Mouse (Mus musculus): Measurements from ENCODE around the gene Plppr2. TPM values are rescaled to one million over a fixed set of nuclear protein-coding genes. Genes with fewer than 3 reads are reported as not detected.

Gene Plppr2
- polyA plus RNA-seq (2014; fragmentation: Nextera tagmentation; extraction: Ambion mirVana), result 5.3 and 5.5 TPM in 2 replicates

DNA sequence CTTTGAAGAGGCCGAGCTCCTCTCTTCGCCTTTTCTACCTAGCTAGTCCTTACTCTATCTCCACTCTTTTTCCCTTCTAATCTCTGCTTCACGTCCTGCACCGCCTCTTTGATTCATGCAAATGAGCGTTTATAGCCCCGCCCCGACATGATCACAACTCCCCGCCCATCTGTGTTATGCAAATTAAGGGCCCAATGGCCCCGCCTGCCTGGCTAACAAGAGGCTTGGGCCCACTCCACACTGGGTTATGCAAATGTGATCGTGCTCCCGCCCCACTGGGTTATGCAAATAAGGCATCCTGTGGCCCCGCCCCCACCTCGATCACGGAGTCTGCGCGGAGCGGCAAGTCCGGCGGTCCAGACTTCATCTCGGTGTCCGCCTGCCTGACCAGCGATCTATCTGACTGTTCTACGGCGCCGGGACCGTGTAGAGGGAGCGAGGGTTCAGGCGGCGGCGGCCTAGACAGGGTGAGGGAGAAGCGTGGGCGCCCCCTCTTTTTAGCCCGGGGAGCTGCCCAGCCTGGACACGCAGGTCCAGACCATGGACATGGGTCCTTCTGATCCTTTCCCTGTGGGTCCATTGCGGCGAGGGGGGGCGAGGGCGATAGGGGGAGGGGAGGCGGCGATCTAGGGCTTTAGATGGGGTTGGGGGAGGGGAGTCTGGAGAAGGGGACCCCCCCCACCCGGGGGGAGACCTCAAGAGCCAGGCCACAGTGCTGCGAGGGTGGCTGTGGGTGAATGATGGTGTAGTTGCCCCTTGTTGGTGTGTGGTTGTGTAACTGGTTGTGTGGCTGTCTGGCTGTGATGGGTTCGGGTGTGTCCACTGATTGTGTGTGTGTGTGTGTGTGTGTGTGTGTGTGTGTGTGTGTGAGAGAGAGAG lies at the start of gene Plppr2:
TSS of gene Plppr2 (plus strand) at position 342 of the 879 bp plus-strand sequence.
- WGBS (ENCODE audit: insufficient replicate concordance), result 3% methylated on average over 38 of the region's 43 CpGs
- H3K9me3 ChIP-seq (replicated peaks; ENCODE audit: control insufficient read depth, low read length), result no peaks in the 10 kb centered on the region
- H3K4me1 ChIP-seq (ENCODE audit: control insufficient read depth, insufficient read depth, low read length), result 0 out of 2 replicates have a peak, but pooled peaks cover 3% of the 10 kb centered on the region
- no peak within 1 kb of the TSS for H3K27ac ChIP-seq (ENCODE audit: low read depth, low read length)
- H3K4me2 ChIP-seq, result peak within 1 kb of the TSS; percentile 84
- ATAC-seq (replicated peaks; ENCODE audit: insufficient number of reproducible peaks, low FRiP score, low TSS enrichment), result peak; percentile 91
- H3K27me3 ChIP-seq (ENCODE audit: control insufficient read depth, insufficient read depth, low read length), result no peaks in the 10 kb centered on the region
- H3K4me3 ChIP-seq (ENCODE audit: low read depth, low read length), result peak within 1 kb of the TSS; percentile 54
- peak within 1 kb of the TSS; percentile 69 for H3K9ac ChIP-seq (ENCODE audit: low read depth, low read length)
- H3K36me3 ChIP-seq (ENCODE audit: control insufficient read depth, insufficient read depth, low read length), result no peaks in the 10 kb centered on the region

DNA sequence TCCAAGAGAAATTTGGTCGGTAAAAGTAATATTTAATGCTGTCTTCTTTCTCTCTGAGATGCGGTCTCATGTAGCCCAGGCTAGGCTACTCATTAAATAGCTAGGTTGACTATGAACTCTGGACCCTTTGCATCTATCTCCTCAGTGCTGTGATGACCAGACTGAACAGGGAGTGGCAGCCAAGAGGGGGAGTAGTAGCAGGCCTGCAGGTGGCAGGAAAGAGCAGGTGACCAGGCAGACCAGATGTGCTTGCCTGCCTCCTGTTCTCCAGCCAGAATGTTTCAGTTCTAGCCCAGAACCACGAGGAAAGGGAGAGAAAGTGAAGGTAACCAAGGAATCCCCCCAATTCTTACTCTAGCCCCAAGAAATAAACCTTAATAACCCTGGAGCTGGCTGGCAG lies 47.6 kb upstream of the Plppr2 start:
- no peak for ATAC-seq (replicated peaks; ENCODE audit: insufficient number of reproducible peaks, low FRiP score, low TSS enrichment)
- WGBS (ENCODE audit: insufficient replicate concordance), result 63% methylated on average over 3 of the region's 3 CpGs

DNA sequence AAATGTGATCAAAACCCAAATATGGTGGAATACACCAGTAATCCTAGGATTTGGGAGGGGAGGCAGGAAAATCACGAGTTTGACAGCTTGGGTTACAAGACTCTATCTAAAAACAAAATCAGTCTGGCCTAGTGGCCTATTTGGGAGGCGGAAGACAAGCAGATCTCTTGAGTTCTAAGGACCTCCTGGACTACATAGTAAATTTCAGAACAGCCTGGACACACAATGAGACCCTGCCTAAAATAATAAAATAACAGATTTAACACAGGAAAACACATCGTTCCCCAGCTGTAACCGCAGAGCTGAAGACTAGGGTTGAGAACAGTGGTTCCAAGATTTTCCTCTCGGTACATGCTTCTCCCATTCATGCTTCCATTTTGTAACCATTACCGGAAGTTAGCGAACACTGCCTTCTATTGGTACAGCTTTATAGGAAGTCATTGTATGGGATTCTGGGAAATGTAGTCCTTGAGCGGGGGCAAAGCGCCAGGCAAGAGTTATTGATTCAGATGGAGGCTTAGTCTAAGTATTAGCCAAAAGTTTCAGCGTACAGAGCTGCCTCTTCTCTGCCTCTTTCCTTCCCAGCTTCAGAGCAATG lies 35.5 kb upstream of the Plppr2 start:
- Histone ChIP-seq H3K36me3 (ENCODE audit: control insufficient read depth, insufficient read depth, low read length) (no peaks in the 10 kb centered on the region), H3K27ac (ENCODE audit: low read depth, low read length) (no peak overlapping the region), H3K27me3 (ENCODE audit: control insufficient read depth, insufficient read depth, low read length) (no peaks in the 10 kb centered on the region), H3K9me3 (replicated peaks; ENCODE audit: control insufficient read depth, low read length) (no peaks in the 10 kb centered on the region), H3K4me1 (ENCODE audit: control insufficient read depth, insufficient read depth, low read length) (no peaks in the 10 kb centered on the region), H3K4me3 (ENCODE audit: low read depth, low read length) (peak overlapping the region; percentile 42), H3K9ac (ENCODE audit: low read depth, low read length) (peak overlapping the region; percentile 31), H3K4me2 (peak overlapping the region; percentile 67)
- 15% methylated on average over 10 of the region's 10 CpGs for WGBS (ENCODE audit: insufficient replicate concordance)
- ATAC-seq (replicated peaks; ENCODE audit: insufficient number of reproducible peaks, low FRiP score, low TSS enrichment), result no peak; the same call in 1 of the 2 replicates

More for the DNA sequence above, 47.6 kb upstream of the Plppr2 start:
- H3K36me3 ChIP-seq (ENCODE audit: control insufficient read depth, insufficient read depth, low read length), result no peaks in the 10 kb centered on the region
- H3K27me3 ChIP-seq (ENCODE audit: control insufficient read depth, insufficient read depth, low read length), result no peaks in the 10 kb centered on the region
- H3K4me3 ChIP-seq (ENCODE audit: low read depth, low read length), result no peak overlapping the region
- H3K9ac ChIP-seq (ENCODE audit: low read depth, low read length), result no peak overlapping the region
- no peaks in the 10 kb centered on the region for H3K9me3 ChIP-seq (replicated peaks; ENCODE audit: control insufficient read depth, low read length)
- H3K4me2 ChIP-seq, result no peak overlapping the region
- H3K4me1 ChIP-seq (ENCODE audit: control insufficient read depth, insufficient read depth, low read length), result no peaks in the 10 kb centered on the region
- no peak overlapping the region for H3K27ac ChIP-seq (ENCODE audit: low read depth, low read length)

DNA sequence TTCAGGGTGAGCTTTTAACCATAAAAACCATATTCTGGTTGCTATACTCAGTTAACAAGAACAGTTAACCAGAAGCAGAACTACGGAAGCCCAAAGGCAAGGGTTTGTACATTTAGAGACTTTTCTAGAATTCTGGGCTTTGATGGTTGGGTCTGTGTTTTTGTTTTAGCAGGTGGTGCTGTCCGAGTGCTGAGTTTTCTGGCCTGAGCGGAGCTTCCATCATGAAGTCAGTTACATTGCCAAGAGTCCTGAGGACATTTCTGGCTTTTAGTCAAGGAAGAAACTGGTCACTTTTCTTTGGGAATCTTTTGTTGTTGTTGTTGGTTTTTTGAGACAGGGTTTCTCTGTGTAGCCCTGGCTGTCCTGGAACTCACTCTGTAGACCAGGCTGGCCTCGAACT lies 32.8 kb upstream of the Plppr2 start:
- H3K4me2 ChIP-seq, result no peak overlapping the region
- no peaks in the 10 kb centered on the region for H3K36me3 ChIP-seq (ENCODE audit: control insufficient read depth, insufficient read depth, low read length)
- 0 out of 2 replicates have a peak, but pooled peaks cover 2% of the 10 kb centered on the region for H3K27me3 ChIP-seq (ENCODE audit: control insufficient read depth, insufficient read depth, low read length)
- no peak for ATAC-seq (replicated peaks; ENCODE audit: insufficient number of reproducible peaks, low FRiP score, low TSS enrichment)
- H3K4me1 ChIP-seq (ENCODE audit: control insufficient read depth, insufficient read depth, low read length), result no peaks in the 10 kb centered on the region
- H3K9ac ChIP-seq (ENCODE audit: low read depth, low read length), result no peak overlapping the region
- H3K4me3 ChIP-seq (ENCODE audit: low read depth, low read length), result no peak overlapping the region
- no peaks in the 10 kb centered on the region for H3K9me3 ChIP-seq (replicated peaks; ENCODE audit: control insufficient read depth, low read length)
- 78% methylated on average over 4 of the region's 4 CpGs for WGBS (ENCODE audit: insufficient replicate concordance)
- H3K27ac ChIP-seq (ENCODE audit: low read depth, low read length), result no peak overlapping the region

DNA sequence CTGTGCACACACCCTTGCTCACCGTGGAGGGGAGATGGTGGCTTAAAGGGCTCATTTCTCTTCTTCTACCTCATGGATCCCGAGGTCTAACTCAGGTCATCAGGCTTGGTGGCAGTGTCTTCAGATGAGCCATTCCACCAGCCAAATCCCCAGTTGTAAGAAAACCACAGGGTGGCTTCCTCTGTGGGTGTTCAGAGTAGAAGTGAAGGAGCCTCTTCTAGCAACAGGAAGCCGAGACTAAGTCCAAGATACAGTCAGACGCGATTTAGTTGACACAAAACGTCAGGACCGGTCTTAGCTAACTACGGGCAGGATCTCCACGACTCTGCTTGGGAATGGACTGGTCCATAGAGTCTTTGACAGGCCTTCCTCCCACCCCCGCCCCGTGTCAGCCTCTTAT lies 28.6 kb upstream of the Plppr2 start:
- Histone ChIP-seq H3K9ac (ENCODE audit: low read depth, low read length) (no peak overlapping the region), H3K27me3 (ENCODE audit: control insufficient read depth, insufficient read depth, low read length) (0 out of 2 replicates have a peak, but pooled peaks cover 2% of the 10 kb centered on the region), H3K27ac (ENCODE audit: low read depth, low read length) (no peak overlapping the region), H3K4me1 (ENCODE audit: control insufficient read depth, insufficient read depth, low read length) (no peaks in the 10 kb centered on the region), H3K4me3 (ENCODE audit: low read depth, low read length) (no peak overlapping the region), H3K9me3 (replicated peaks; ENCODE audit: control insufficient read depth, low read length) (no peaks in the 10 kb centered on the region), H3K36me3 (ENCODE audit: control insufficient read depth, insufficient read depth, low read length) (no peaks in the 10 kb centered on the region), H3K4me2 (no peak overlapping the region)
- ATAC-seq (replicated peaks; ENCODE audit: insufficient number of reproducible peaks, low FRiP score, low TSS enrichment), result no peak
- WGBS (ENCODE audit: insufficient replicate concordance), result 71% methylated on average over 11 of the region's 11 CpGs

DNA sequence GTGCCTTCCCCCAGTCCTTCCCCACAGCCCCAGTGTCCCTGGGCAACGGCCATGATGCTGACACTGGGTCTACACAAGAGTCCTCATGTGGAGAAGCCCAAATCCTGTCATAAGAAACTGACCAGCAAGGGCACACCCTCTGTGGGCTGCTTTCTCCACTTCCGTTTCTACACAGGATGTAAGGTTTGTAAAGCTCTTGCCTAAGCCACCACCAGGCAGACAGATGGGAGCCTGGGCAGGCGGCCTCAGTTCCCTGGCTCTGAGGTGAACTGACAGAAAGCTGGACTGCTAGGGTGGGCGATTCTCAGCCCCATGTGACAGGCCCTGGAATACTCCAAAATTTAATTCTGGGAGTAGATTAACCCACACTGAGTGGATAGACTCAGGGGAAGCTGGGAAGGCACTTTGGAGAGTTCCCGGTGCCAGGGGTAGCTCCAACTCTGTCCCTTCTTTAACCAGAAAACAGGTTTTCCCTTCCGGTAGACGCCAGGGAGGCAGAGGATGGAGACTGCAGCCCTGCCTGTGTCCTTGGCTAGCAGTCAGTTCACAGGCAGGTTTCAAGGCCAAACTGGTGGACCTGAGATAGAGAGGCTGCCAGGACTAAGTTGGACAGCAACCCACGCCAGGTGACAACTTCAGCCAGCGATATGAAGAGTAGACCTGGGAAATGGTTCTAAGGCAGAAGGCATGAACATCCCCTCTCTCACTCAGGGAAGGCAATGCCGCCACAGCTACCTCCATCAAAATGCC lies 27.2 kb upstream of the Plppr2 start:
- ATAC-seq (replicated peaks; ENCODE audit: insufficient number of reproducible peaks, low FRiP score, low TSS enrichment), result no peak
- Histone ChIP-seq H3K4me2 (no peak overlapping the region), H3K4me1 (ENCODE audit: control insufficient read depth, insufficient read depth, low read length) (no peaks in the 10 kb centered on the region), H3K27me3 (ENCODE audit: control insufficient read depth, insufficient read depth, low read length) (0 out of 2 replicates have a peak, but pooled peaks cover 2% of the 10 kb centered on the region), H3K9ac (ENCODE audit: low read depth, low read length) (no peak overlapping the region), H3K27ac (ENCODE audit: low read depth, low read length) (no peak overlapping the region), H3K9me3 (replicated peaks; ENCODE audit: control insufficient read depth, low read length) (no peaks in the 10 kb centered on the region), H3K4me3 (ENCODE audit: low read depth, low read length) (no peak overlapping the region), H3K36me3 (ENCODE audit: control insufficient read depth, insufficient read depth, low read length) (no peaks in the 10 kb centered on the region)
- 70% methylated on average over 10 of the region's 10 CpGs for WGBS (ENCODE audit: insufficient replicate concordance)

DNA sequence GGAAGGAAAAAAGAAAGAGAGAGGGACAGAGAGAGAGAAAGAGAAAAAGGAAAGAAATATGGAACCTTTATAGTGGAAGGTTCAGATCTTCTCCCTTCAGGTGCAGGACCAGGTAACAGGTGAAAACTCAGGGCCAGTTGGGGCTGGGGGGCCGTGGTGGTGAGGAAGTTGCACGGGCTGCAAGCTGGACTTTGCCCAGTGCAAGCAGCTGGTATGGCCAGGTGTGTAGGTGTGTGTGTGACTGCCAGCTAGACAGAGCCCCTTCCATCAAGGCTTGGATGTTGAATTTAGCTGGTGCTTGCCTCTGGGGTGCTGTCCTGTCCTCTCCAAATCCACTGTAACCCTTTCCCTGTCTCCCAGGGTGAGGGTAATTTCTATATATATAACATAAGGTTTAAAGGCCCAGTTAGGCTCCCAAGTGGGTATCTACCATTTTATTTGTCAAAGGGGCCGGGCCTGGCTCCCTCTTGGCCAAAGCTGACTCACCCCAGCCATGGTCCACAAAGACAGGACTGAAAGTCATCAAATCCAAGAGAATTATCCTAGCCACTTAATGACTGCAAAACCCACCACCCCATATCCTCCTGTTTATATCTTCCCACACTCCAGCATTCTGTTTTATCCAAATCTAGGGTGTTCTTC lies 19.9 kb upstream of the Plppr2 start:
- no peaks in the 10 kb centered on the region for H3K36me3 ChIP-seq (ENCODE audit: control insufficient read depth, insufficient read depth, low read length)
- peaks cover 12% of the 10 kb centered on the region; the same call in 1 of the 2 replicates for H3K27me3 ChIP-seq (ENCODE audit: control insufficient read depth, insufficient read depth, low read length)
- no peak overlapping the region for H3K27ac ChIP-seq (ENCODE audit: low read depth, low read length)
- no peak for ATAC-seq (replicated peaks; ENCODE audit: insufficient number of reproducible peaks, low FRiP score, low TSS enrichment)
- peak overlapping the region; percentile 61 for H3K4me3 ChIP-seq (ENCODE audit: low read depth, low read length)
- no peaks in the 10 kb centered on the region for H3K4me1 ChIP-seq (ENCODE audit: control insufficient read depth, insufficient read depth, low read length)
- 0 out of 2 replicates have a peak overlapping the region, but pooled peaks have one; percentile 67 for H3K9ac ChIP-seq (ENCODE audit: low read depth, low read length)
- 58% methylated on average over 3 of the region's 3 CpGs for WGBS (ENCODE audit: insufficient replicate concordance)
- no peaks in the 10 kb centered on the region for H3K9me3 ChIP-seq (replicated peaks; ENCODE audit: control insufficient read depth, low read length)
- peak overlapping the region; percentile 99 for H3K4me2 ChIP-seq

DNA sequence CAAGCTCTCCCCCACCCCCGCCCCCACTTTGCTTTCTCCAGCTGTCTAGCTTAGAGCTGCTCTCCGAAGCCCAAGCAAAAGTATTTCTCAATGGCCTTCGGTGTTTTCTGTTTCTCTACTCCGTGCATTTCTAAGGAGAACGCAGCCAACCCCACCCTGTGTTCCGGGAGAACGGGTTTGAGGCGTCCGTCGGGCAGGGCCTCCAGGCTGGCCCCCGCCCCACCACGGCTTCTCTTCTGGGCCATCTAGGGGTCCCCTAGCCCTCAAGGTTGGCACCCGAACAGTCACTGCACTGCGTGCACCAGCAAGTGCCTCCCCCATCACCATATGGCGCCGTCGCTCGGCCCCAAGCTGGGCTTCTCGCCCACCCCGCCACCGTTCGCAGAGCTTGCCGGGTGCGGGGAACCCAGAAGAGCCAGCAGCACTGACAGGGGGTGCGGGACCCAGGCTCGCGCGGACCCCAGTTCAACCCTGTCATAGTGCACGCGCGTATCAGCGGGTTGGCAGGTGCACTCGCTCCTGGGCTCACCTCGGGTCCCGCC lies 19.3 kb upstream of the Plppr2 start:
- Histone ChIP-seq H3K27me3 (ENCODE audit: control insufficient read depth, insufficient read depth, low read length) (peaks cover 12% of the 10 kb centered on the region; the same call in 1 of the 2 replicates), H3K4me2 (peak overlapping the region; percentile 99), H3K27ac (ENCODE audit: low read depth, low read length) (no peak overlapping the region), H3K36me3 (ENCODE audit: control insufficient read depth, insufficient read depth, low read length) (no peaks in the 10 kb centered on the region), H3K4me1 (ENCODE audit: control insufficient read depth, insufficient read depth, low read length) (no peaks in the 10 kb centered on the region), H3K9me3 (replicated peaks; ENCODE audit: control insufficient read depth, low read length) (no peaks in the 10 kb centered on the region), H3K4me3 (ENCODE audit: low read depth, low read length) (peak overlapping the region; percentile 61), H3K9ac (ENCODE audit: low read depth, low read length) (peak overlapping the region; percentile 67)
- peak; percentile 14 for ATAC-seq (replicated peaks; ENCODE audit: insufficient number of reproducible peaks, low FRiP score, low TSS enrichment)
- 2% methylated on average over 35 of the region's 35 CpGs for WGBS (ENCODE audit: insufficient replicate concordance)

Data from heart, embryonic 11.5 days (tissue).